Mouse (Mus musculus): ENCODE measurements at regions not wholly inside any gene's neighbourhood (a gene's known extent, or its start where the extent isn't known, plus 50 kb on each side); places are given as distances from the start of the nearest gene placed in this dataset.

- no peak for TF ChIP-seq USF1 (IDR thresholded peaks at IDR 0.05; ENCODE audit: low read depth)
- no peak for TF ChIP-seq POLR2A (IDR thresholded peaks at IDR 0.05; ENCODE audit: insufficient read length, low read depth)
- no peak for TF ChIP-seq POLR2AphosphoS2 (IDR thresholded peaks at IDR 0.05; ENCODE audit: insufficient read length, low read depth)
- TF ChIP-seq MAX (IDR thresholded peaks at IDR 0.05; ENCODE audit: low read depth) = no peak
- TF ChIP-seq TCF12 (IDR thresholded peaks at IDR 0.05; ENCODE audit: insufficient read depth, poor library complexity, severe bottlenecking) = no peak
- TF ChIP-seq MYOD1 (IDR thresholded peaks at IDR 0.05; ENCODE audit: control insufficient read depth in 1 of 3, insufficient read length in 2 of 3, low read depth in 2 of 3) = no peak
- TF ChIP-seq E2F4 (IDR thresholded peaks at IDR 0.05; ENCODE audit: insufficient read depth) = no peak
Observed at GRCm38 (mm10) chr13:11362872-11363271, 743.9 kb downstream of the Ryr2 start.
